Mouse (Mus musculus) C2C12 (cell line): ENCODE measurements around the gene 3110082I17Rik. TPM values are rescaled to one million over a fixed set of nuclear protein-coding genes. Genes with fewer than 3 reads are reported as not detected.

Source experiments
- H3K27me3 ChIP-seq: one replicate; pipeline ENCODE4 v1.6.1; 2011; ENCODE audit not compliant: control insufficient read depth, insufficient read depth, insufficient read length
- H3K36me3 ChIP-seq: one replicate; pipeline ENCODE4 v1.6.1; 2011; ENCODE audit not compliant: control insufficient read depth, insufficient read depth
- H3K4me3 ChIP-seq: one replicate; pipeline ENCODE4 v1.5.1; 2011; ENCODE audit warnings: mild to moderate bottlenecking, control low read depth; ENCODE audit not compliant: poor library complexity, insufficient read depth, severe bottlenecking
- H3K79me2 ChIP-seq: one replicate; pipeline ENCODE4 v1.6.1; 2011; ENCODE audit not compliant: control insufficient read depth, insufficient read depth
- H3K79me3 ChIP-seq: one replicate; pipeline ENCODE4 v1.6.1; 2011; ENCODE audit warnings: low read depth, control low read depth
- H3ac ChIP-seq: one replicate; pipeline ENCODE3; 2011; ENCODE audit warnings: low read depth; ENCODE audit not compliant: control insufficient read depth, insufficient read length
- CEBPB ChIP-seq: IDR thresholded peaks from one replicate; pipeline ENCODE4 v1.6.1; 2011; ENCODE audit warnings: low read depth, mild to moderate bottlenecking, control low read depth, moderate library complexity
- CTCF ChIP-seq: IDR thresholded peaks from one replicate; pipeline ENCODE4 v1.5.1; 2011; ENCODE audit not compliant: control insufficient read depth, insufficient read depth, insufficient read length
- FOSL1 ChIP-seq: IDR thresholded peaks from one replicate; pipeline ENCODE4 v1.8.0; 2011; ENCODE audit warnings: mild to moderate bottlenecking, low read length; ENCODE audit not compliant: poor library complexity, insufficient read depth, severe bottlenecking
- MAX ChIP-seq: IDR thresholded peaks from one replicate; pipeline ENCODE4 v1.6.1; 2011; ENCODE audit warnings: mild to moderate bottlenecking, control low read depth
- MYOD1 ChIP-seq: IDR thresholded peaks from one replicate; pipeline ENCODE4 v1.6.1; 2011; ENCODE audit warnings: low read depth; ENCODE audit not compliant: control insufficient read depth, insufficient read length
- MYOG ChIP-seq: IDR thresholded peaks from one replicate; pipeline ENCODE4 v1.6.1; 2011; ENCODE audit not compliant: control insufficient read depth, insufficient read length; ENCODE audit errors: extremely low read depth
- USF1 ChIP-seq: IDR thresholded peaks from one replicate; pipeline ENCODE4 v1.6.1; 2011; ENCODE audit warnings: low read depth, mild to moderate bottlenecking, control low read depth, moderate library complexity
- polyA plus RNA-seq: library from polyadenylated mRNA; unstranded; fragments of >200 nt; fragmentation: generic; extraction: Trizol; gene quantifications from one replicate; pipeline ENCODE4 v1.2.1, GENCODE M21; 2012; ENCODE audit warnings: missing spikeins

Gene 3110082I17Rik
- polyA plus RNA-seq, 1 experiment, result 31.4 TPM

- TF ChIP-seq MYOD1, result no peak
- TF ChIP-seq CTCF, result no peak
- no peak for TF ChIP-seq CEBPB
- TF ChIP-seq MAX, result no peak
- no peak for TF ChIP-seq USF1
- no peak for TF ChIP-seq FOSL1
- Histone ChIP-seq H3K27me3 (peaks cover 16% of the 10 kb centered on the region), H3K36me3 (no peaks in the 10 kb centered on the region), H3ac (no peak overlapping the region), H3K4me3 (no peak overlapping the region), H3K79me3 (no peaks in the 10 kb centered on the region), H3K79me2 (no peaks in the 10 kb centered on the region)
Observed at GRCm38 (mm10) chr5:139495019-139495669, 34.8 kb upstream of the 3110082I17Rik start.

- Histone ChIP-seq H3K27me3 (peaks cover 9% of the 10 kb centered on the region), H3K79me3 (no peaks in the 10 kb centered on the region), H3ac (no peak overlapping the region), H3K4me3 (no peak overlapping the region), H3K36me3 (no peaks in the 10 kb centered on the region), H3K79me2 (no peaks in the 10 kb centered on the region)
- TF ChIP-seq MYOD1 (no peak), USF1 (no peak), CTCF (no peak), MAX (no peak), MYOG (no peak), FOSL1 (no peak), CEBPB (no peak)
Observed at GRCm38 (mm10) chr5:139493690-139494089, 33.4 kb upstream of the 3110082I17Rik start.

- Histone ChIP-seq H3K36me3 (no peaks in the 10 kb centered on the region), H3K4me3 (no peak overlapping the region), H3K79me3 (no peaks in the 10 kb centered on the region), H3K79me2 (no peaks in the 10 kb centered on the region), H3K27me3 (peaks cover 7% of the 10 kb centered on the region), H3ac (no peak overlapping the region)
- TF ChIP-seq MYOG, result no peak
- TF ChIP-seq FOSL1, result no peak
- no peak for TF ChIP-seq MYOD1
- no peak for TF ChIP-seq CTCF
- TF ChIP-seq USF1, result no peak
- no peak for TF ChIP-seq CEBPB
- no peak for TF ChIP-seq MAX
Observed at GRCm38 (mm10) chr5:139491348-139491747, 31.0 kb upstream of the 3110082I17Rik start.

- TF ChIP-seq MYOD1 (no peak), MAX (no peak), FOSL1 (no peak), USF1 (no peak), MYOG (no peak), CTCF (no peak), CEBPB (no peak)
- Histone ChIP-seq H3ac (no peak overlapping the region), H3K36me3 (no peaks in the 10 kb centered on the region), H3K4me3 (no peak overlapping the region), H3K79me2 (no peaks in the 10 kb centered on the region), H3K79me3 (no peaks in the 10 kb centered on the region), H3K27me3 (peaks cover 7% of the 10 kb centered on the region)
Observed at GRCm38 (mm10) chr5:139490131-139490530, 29.8 kb upstream of the 3110082I17Rik start.

- peaks cover 28% of the 10 kb centered on the region for H3K79me2 ChIP-seq
- peak within 1 kb of the TSS; percentile 93 for H3ac ChIP-seq
- H3K79me3 ChIP-seq, result peaks cover 14% of the 10 kb centered on the region
- H3K4me3 ChIP-seq, result peak within 1 kb of the TSS; percentile 95
- TF ChIP-seq CTCF (no peak), MAX (no peak), FOSL1 (no peak), MYOD1 (no peak), USF1 (no peak), MYOG (no peak), CEBPB (no peak)
- H3K36me3 ChIP-seq, result peaks cover 28% of the 10 kb centered on the region
- H3K27me3 ChIP-seq, result no peaks in the 10 kb centered on the region
Observed at GRCm38 (mm10) chr5:139484185-139484814, 24.0 kb upstream of the 3110082I17Rik start, which contains the start of gene Zfand2a. Zfand2a (minus strand) TSS chr5:139484549.
